Mouse (Mus musculus): ENCODE measurements around the gene Fbxl20.

GRCm38 (mm10) chr11:98046466-98046865 lies 103.7 kb downstream of the Fbxl20 start:
- TF ChIP-seq CTCF (IDR thresholded peaks at IDR 0.05) (no peak), EP300 (IDR thresholded peaks at IDR 0.05) (no peak)

All from lung, postnatal 0 days (tissue).